Mouse (Mus musculus) hindlimb bud, embryonic 11.5 days (tissue): Measurements from ENCODE around the gene Fignl2.

ENCODE experiments used
- DNase-seq: peaks from one replicate; pipeline ENCODE4 v3.0.0-alpha.2; 2012; ENCODE audit warnings: low read depth, low spot score; ENCODE audit errors: extremely low spot score

Gene Fignl2

DNA sequence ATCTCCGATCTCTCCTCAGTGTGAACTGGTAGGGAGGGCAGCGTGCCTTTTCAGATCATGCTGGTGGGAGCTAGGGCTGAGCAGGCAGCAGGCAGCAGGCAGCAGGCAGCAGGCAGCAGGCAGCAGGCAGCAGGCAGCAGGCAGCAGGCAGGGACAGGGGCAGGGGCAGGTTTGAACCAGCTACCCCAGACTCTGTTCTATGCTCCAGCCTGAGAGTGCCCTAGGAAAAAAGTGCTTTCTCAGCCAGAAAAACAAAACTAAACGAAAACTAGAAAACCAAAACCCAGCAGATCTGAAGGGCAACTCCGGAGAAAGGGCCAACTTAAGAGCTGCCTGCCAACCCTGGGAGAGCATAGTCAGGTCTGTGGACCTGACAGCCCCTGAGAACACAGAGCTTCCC is 9.7 kb downstream of the Fignl2 start:
- DNase-seq = no peak

DNA sequence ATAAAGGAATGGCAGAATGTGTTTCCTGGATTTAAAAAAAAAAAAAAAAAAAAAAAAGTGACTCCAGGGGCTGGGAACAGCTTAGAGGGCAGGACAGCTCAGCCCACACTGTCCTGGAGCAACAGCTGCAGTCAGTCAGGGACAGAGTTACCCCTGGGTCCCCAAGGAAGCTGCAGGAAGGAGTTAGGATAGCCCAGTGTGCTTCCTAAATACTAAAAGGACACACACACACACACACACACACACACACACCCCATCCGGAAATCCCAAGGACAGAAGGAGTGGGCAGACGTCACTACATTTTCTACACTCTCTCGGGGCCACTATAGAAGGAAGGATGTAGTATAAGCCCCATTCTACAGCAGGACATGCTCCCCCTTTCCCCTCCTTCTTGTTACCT is 10.3 kb downstream of the Fignl2 start:
- no peak for DNase-seq

DNA sequence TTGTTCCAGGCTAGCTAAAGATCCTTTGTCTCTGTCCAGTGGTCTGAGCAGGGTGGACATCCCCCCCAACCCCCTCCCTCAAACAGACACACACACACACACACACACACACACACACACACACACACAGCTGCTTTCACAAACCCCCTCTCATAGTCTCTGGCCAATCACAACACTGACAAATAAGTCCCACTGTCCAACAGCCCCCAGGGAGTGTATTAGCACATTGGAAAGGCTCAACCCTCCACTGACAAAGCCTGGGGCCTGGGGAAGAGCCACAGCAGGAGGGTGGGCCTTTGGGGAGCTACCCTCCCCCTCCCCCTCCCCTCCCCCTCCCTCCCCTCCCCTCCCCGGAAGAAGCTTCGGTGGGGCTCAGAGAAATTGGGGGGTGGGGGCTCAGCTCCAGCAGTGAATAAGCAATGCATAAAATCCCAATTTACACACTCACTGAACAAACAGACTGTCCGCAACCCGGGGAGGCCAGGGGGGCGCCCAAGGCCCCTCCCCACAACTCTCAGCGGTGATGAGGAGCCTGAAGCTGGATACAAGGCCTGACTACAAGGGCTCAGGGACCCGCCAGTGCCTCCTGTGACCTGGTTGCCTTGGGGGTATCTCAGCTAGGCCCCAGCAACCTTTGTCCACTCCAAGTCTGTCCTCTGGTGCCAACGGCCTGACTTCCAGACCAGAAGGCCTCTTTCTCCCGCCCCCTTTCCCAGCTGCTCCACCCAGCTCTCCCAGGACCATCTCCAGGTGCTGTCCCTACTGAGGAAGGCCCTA is 11.3 kb downstream of the Fignl2 start:
- no peak for DNase-seq

DNA sequence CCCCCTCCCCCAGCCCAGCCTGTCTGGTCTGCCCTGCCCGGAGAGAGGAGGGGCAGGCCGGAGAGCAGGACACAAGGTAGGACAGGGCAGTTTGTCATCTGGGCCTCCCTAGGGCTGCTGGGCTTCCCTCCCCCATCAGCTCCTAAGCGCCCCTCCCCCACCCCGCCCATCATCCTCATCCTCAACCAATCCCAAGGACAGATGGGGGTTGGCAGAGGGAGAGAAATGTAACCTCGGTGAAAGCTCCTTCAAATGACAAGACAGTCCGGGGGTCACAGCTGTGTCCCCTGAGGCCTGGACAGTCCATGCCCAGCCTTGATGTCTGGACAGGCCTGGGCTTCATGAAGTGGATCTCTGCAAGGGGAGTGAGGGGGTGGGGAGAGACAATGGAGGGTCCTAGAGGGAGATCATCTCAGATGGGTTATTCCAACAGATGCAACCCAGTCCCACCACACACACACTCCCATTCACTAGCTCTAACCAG is 12.0 kb downstream of the Fignl2 start:
- no peak for DNase-seq

- no peak for DNase-seq
These were observed 13.3 kb downstream of the Fignl2 start for GRCm38 (mm10) chr15:101065069-101065468.

DNA sequence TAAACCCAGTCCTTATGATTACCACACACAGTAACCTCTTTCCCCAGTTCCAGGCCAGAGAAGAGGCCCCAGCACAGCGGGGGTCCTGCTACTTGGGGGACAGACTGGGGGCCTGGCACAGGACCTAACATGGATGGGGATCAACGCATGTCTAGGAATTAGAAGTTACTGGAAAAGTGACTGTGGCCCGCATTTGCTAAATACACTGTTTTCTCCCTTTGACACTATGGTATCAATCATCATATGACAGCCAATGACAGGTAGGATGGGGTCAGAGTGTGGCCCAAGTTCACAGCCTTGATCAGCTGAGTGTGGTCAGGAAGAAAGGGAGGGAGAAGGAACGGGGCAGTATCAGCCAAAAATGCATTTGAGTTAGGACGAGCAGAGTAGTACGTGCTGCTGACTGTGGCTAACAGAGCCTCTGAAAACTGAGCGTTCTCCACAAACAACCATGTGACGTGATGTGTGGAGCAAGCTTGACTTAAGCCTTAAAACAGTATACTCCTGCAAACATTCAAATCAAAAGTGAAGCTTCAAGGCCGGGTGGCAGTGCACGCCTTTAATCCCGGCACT is 18.0 kb downstream of the Fignl2 start:
- no peak for DNase-seq

DNA sequence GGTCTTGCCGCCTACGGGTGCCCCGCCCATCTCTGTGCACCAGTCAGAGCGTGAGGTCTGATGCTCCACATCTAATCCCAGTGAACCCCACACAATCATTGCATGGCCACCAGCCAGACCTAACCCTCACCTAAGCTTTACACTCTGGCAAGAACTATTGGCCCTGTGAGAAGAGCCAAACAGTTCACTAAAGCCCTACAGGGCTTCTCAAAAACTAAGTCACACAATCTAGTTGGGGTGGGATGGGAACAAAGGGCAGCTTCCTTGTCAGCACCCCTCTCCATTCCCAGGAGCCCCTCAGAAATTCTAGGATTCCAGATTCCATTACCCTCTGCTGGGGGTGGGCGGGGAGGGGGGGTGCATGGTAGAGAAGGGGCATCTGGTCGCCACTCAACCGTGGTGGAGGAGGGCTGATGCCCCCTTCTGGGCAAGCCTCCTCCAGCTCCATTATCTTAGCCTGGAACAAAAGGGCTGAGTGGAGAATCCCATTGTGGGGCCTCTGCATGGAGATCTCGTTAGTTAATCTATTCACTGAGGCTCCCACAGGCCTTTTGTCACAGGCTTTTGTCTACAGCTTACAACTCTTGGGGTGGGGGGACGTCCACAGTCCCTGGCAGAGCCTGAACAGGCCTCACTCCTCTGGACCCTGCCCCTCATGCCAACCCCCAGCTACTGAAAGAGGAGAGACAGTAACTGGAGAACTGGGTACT is 18.6 kb downstream of the Fignl2 start:
- no peak for DNase-seq

- DNase-seq = no peak
These were observed 22.1 kb downstream of the Fignl2 start for GRCm38 (mm10) chr15:101056225-101056624.

- no peak for DNase-seq
These were observed 23.8 kb downstream of the Fignl2 start for GRCm38 (mm10) chr15:101054541-101054940.

DNA sequence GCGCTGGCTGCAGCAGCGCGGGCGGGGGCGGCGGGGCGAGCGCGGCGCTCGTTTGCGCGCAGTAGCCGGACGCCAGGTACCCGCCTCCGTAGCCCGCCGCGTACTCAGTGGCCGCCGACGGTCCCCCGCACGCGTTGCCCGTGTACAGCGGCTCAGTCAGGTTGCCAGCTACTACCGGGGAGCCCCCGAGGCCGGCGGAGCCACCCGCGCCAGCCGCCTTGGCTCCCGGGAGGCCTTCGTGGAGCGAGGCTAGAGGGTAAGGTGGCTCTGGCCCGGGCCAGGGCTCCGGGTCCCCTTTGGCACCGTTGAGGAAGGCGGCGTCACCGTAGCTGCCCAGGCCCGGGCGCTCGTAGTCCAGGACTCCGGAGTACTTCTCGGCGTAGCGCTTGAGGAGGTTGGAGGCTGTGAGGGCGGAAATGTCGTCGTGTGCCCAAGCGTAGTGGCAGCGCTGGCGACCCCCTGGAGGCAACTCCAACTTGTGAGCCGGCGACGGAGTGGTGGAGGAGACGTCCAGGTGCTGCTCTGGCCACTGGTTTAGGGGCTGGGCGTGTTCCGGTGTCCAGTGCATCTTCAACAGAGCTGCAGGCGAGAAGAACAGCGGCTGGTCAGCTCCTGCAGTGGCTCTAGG is 24.4 kb downstream of the Fignl2 start:
- DNase-seq = no peak

DNA sequence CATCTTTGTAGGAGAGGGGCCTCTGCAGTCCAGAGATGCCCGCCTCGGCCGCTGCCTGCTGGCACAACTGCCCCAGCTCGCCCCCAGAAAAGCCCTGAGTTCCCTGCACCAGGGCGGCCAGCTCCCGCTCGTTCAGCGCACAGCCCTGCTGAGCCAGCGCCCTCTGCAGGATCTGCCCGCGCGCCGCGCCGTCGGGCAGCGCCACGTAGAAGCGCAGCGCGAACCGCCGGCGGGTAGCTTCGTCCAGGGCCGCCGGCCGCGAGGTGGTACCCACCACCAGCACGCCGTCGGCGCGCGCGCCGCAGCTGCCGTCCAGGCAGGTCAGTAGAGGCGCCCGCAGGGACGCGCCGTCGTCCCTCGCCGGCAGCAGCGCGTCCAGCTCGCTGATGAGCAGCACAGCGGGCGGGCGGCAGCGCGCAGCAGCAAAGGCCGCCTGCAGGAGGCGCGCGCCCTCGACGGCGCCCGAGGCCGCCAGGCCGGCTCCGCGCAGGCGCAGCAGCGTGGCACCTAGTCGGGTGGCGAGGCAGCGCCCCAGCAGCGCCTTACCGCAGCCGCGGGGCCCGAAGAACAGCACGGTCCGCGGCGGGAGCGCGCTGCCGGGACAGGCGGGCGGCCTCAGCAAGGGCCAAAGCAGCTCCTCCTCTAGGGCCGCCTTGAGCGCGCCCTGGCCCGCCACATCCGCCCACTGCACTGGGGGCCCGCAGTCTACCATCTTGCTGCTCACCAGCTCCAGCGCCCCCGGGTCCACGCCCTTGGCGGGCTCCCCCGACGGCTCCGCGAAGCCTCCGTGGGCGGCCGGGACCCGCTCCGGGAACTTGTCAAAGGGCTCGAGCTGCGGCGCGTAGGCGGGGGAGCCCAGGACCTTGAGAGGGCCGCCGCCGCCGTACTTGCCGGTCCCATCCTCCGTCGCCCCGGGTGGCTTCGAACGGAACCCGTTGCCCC is 25.5 kb downstream of the Fignl2 start:
- DNase-seq = no peak

DNA sequence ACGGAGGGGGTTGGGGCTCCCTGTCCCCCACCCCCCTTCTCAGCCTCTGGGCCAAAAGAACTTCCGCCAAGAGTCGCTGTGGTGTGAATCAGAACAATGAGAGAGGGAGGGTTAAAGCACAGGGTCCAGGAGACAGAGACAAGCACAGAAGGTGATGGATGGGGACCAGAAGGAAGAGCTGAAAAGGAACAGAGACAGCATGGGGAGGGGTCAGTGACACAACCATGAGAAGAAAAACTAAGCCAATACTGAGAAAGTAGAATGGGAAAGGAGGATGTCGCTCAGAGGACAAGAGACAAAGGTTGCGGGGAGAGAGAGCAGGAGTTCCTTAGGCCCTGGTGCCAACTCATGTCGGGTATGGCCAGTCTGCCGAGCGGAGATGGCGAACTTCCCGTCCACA is 26.5 kb downstream of the Fignl2 start:
- no peak for DNase-seq

GRCm38 (mm10) chr15:101048338-101048896 is 29.9 kb downstream of the Fignl2 start:
- no peak for DNase-seq

GRCm38 (mm10) chr15:101047194-101047555 is 31.2 kb downstream of the Fignl2 start, which contains the start of gene Gm47841:
TSS of gene Gm47841 (minus strand) at chr15:101047397.
- no peak for DNase-seq

DNA sequence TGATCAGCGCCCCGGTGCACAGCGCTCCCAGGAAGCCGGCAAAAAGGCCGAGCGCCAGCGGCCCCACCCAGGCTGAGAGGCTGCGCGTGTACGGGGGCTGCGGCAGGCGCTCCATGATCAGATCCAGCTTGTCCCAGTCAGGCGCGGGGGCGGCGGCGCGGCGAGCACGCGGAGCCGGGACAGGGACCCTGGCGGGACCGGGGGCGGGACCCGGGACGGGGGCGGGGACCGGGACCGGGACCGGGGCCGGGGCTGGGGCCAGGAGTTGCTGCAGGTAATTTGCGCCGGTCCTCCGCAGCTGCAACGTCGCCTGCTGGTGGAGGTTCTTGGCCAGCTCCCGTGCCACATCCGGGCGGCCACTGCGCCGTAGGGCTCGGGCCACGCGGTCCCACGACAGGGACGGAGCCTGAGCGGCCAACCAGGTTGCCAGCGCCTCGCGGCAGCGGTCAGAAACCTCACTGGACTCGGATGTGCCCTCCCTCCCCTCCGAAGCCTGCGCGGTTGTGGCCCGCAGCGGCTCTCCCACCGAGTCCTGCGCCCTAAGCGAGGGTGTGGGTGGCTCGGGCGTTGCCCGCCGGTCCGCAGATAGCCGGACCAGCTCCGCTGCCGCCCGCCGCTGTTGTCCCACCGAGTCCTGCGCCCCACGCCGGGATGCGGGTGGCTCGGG is 31.7 kb downstream of the Fignl2 start:
- no peak for DNase-seq

DNA sequence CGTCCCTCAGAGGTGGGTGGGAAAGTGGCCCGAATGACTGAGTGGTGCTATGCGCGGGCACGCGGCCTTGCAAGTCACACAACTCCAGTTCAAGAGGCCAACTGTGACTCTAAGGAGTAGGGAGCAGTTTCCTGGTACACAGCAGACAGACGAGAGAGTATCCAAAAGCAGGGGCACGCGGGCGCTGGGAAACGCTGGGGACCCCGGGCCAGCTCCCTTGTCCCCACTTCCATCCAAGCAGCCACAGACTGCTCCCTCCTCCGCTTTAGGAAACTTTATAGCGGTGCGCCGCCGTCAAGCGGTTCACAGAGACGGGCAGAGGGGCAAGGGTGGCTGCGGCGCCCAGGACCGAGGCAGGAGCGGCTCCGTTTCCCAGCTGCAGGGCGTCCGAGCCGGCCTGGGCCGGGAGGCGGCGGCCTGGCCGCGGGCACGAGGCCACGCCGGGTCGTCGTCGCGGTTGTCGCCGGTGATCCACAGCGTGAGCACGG is 32.3 kb downstream of the Fignl2 start:
- DNase-seq = no peak

- no peak for DNase-seq
These were observed 33.8 kb downstream of the Fignl2 start for GRCm38 (mm10) chr15:101044531-101044930.

DNA sequence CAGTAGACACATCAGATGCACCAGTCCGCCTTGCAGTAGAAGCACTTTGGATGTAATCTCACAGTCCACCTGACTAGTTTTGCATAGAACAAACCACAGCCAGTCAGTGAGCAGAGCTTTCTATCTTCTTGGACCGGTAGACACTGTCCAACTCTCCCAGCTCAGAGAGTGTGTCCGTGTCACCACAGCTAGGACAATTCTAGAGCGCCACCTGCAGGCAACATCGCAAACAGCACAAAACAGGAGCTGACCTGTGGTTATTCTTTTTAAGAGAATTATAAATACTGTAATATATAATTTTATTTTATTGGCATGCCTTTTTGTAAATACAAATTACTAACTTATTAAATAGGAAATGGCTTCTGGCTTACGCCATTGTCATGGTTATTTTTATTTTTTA is 35.8 kb downstream of the Fignl2 start:
- DNase-seq = peak; percentile 35

DNA sequence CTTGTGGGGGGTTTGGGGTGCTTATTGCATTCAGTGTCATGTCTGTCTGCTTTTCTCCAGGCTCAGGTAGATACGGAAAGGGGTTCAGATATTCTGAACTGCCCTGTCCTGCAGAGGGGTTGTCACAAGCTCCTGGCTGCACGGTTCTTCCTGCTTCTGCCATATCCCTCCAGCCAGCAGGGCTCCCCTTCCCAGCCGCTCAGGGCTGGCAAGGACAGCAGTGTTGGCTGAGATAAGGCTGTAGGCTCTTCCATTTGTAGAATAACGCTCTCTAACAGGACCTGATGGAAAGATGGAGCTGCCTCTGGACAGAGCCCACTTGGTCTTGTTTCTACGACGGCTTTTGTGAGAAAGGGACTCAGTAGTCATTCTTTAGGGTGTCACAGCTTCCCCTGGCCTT is 36.4 kb downstream of the Fignl2 start:
- DNase-seq = no peak
